Mouse (Mus musculus) brain, embryonic 14.5 days (tissue): ENCODE data around the gene Eif4a1.
"Not testable (repeated sequence)": the region's sequence is repeated elsewhere in the genome, so short reads cannot be mapped to it uniquely, and the experiment has no call there.

ENCODE experiments used
- CTCF ChIP-seq: fragments of 200-500 bp; IDR thresholded peaks from 2 replicates; pipeline ENCODE4 v1.5.1; 2012; ENCODE audit warnings: inconsistent platforms, mild to moderate bottlenecking, moderate library complexity, borderline replicate concordance; ENCODE audit not compliant: insufficient read depth, insufficient read length; ENCODE audit errors: extremely low read depth
- POLR2A ChIP-seq: fragments of 200-500 bp; IDR thresholded peaks from 2 replicates; pipeline ENCODE4 v1.6.1; 2012; ENCODE audit warnings: mild to moderate bottlenecking, inconsistent platforms, borderline replicate concordance; ENCODE audit not compliant: poor library complexity, insufficient read depth, insufficient read length, severe bottlenecking; ENCODE audit errors: extremely low read depth

GRCm38 (mm10) chr11:69624339-69624738 is 47.9 kb downstream of the Eif4a1 start:
- TF ChIP-seq CTCF, POLR2A: not testable (repeated sequence)
